Mouse (Mus musculus) heart, postnatal 0 days (tissue): ENCODE data around the gene Zfand3. TPM values are rescaled to one million over a fixed set of nuclear protein-coding genes. Genes with fewer than 3 reads are reported as not detected.
A peak's percentile ranks its signal among the peaks of the same experiment; 100 is the strongest.

Experiments
- ATAC-seq: fragments of 200-750 bp; cut with Nextera tagmentation; 2 replicates; pipeline ENCODE4 v1.8.0; 2017; ENCODE audit warnings: low read depth, moderate number of reproducible peaks, moderate library complexity; ENCODE audit not compliant: insufficient read depth
- DNase-seq: peaks from one replicate; pipeline ENCODE4 v3.0.0-alpha.2; 2016; ENCODE audit warnings: low spot score
- H3K27ac ChIP-seq: fragments of 300-500 bp; sonication (generic); 2 replicates; pipeline ENCODE4 v1.5.1; 2014; ENCODE audit warnings: low read depth, mild to moderate bottlenecking
- H3K27me3 ChIP-seq: fragments of 300-500 bp; sonication (generic); 2 replicates; pipeline ENCODE4 v1.6.1; 2014; ENCODE audit warnings: low read length, mixed read lengths; ENCODE audit not compliant: control insufficient read depth, insufficient read depth
- H3K36me3 ChIP-seq: fragments of 300-500 bp; sonication (generic); replicated peaks from 2 replicates; pipeline ENCODE4 v1.6.1; 2014; ENCODE audit warnings: low read length, mixed read lengths; ENCODE audit not compliant: control insufficient read depth, insufficient read depth
- H3K4me1 ChIP-seq: fragments of 300-500 bp; sonication (generic); 2 replicates; pipeline ENCODE4 v1.6.1; 2014; ENCODE audit warnings: antibody characterized with exemption; ENCODE audit not compliant: control insufficient read depth, insufficient read depth
- H3K4me2 ChIP-seq: fragments of 300-500 bp; sonication (generic); 2 replicates; pipeline ENCODE4 v1.6.1; 2014; ENCODE audit warnings: low read depth, mild to moderate bottlenecking, low read length, moderate library complexity
- H3K4me3 ChIP-seq: fragments of 300-500 bp; sonication (generic); 2 replicates; pipeline ENCODE4 v1.5.1; 2014; ENCODE audit warnings: low read depth, low read length
- H3K9ac ChIP-seq: fragments of 300-500 bp; sonication (generic); replicated peaks from 2 replicates; pipeline ENCODE4 v1.6.1; 2014; ENCODE audit warnings: low read depth, low read length, mixed read lengths
- H3K9me3 ChIP-seq: fragments of 300-500 bp; sonication (generic); replicated peaks from 2 replicates; pipeline ENCODE4 v1.6.1; 2016; ENCODE audit warnings: low read length; ENCODE audit not compliant: control insufficient read depth
- CTCF ChIP-seq: IDR thresholded peaks from 2 replicates; pipeline ENCODE4 v1.5.1; 2016; ENCODE audit warnings: antibody characterized with exemption, control low read depth, low read depth
- EP300 ChIP-seq: IDR thresholded peaks from 2 replicates; pipeline ENCODE4 v1.6.1; 2016; ENCODE audit warnings: antibody characterized with exemption, low read depth
- WGBS: fragments of 180-500 bp; shearing (Covaris S2); extraction: QIAGEN DNeasy Blood & Tissue Kit; methylation state at CpG from one replicate; pipeline ENCODE4 v1.1.7; 2014; 5-methylcytosine and 5-hydroxymethylcytosine counted together
- polyA plus RNA-seq: library from polyadenylated mRNA; unstranded; fragments of >200 nt; fragmentation: Nextera tagmentation; extraction: Ambion mirVana; gene quantifications from 2 replicates; pipeline ENCODE4 v1.2.1, GENCODE M21; 2015
- total RNA-seq: library from RNA; depleted of rRNA; stranded (reverse); fragments of >200 nt; gene quantifications from 2 replicates; pipeline ENCODE4 v1.2.3, GENCODE M21; 2014; ENCODE audit warnings: low replicate concordance

Zfand3 gene
- total and polyA plus RNA-seq, 2 experiments from 2014 or later = 49.0 to 131 TPM

DNA sequence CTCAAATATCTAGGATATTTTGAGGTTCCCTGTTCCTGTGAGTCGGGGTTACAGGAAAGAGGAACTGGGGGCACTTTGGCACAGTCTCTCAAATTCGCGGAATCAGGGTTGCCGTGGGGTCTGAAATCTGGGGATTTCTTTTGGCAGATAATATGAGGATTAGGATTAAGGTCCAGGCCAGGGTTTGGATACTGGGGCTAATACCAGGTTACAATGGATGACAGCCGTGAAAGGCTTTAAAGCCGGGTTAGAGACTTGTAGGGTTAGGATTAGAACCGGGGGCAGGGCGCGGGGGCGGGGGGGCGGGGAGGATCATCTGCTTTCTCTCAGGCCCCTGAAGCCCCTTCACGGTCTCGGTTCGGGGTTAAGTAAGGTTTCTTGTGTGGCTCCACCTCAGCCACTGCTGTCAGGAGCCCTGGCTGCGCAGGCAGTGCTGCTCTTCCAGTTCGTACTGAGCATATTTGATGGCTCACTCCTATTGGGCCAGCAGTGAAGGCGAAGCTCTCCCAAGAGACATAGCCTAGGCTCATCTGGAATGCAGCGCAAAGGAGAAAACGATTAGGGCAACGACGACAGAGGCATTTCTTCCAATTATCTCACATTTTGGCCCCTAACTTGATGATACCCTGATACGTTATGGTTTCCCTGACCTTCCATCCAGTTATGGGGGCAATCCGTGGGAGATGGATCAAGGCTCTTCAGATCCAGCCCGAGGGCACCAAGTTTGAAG lies 5.8 kb upstream of the Zfand3 start:
- H3K4me3 ChIP-seq = no peak overlapping the region
- H3K9me3 ChIP-seq = no peaks in the 10 kb centered on the region
- no peak for DNase-seq
- 0 out of 2 replicates have a peak, but pooled peaks cover 5% of the 10 kb centered on the region for H3K4me1 ChIP-seq
- H3K9ac ChIP-seq = no peak overlapping the region
- H3K4me2 ChIP-seq = no peak overlapping the region
- H3K36me3 ChIP-seq = no peaks in the 10 kb centered on the region
- no peak overlapping the region for H3K27ac ChIP-seq
- WGBS = 80% methylated on average over 24 of the region's 24 CpGs
- no peak for TF ChIP-seq EP300
- no peaks in the 10 kb centered on the region for H3K27me3 ChIP-seq
- no peak for ATAC-seq

DNA sequence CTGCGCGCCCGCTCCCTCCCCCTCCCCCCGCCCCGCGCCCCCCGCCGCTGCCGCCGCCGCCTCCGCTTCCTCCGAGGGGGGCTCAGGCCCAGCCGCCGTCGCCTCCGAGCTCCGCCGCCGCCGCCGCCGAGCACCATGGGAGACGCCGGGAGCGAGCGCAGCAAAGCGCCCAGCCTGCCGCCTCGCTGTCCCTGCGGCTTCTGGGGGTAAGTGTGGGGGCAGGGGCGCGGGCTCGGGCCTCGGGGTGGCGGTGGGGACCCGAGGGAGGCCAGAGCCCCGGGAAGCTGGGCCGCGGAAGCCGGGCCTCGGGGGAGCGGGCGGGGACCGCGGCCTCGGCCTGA lies 540 bp downstream of the Zfand3 start:
- 3% methylated on average over 19 of the region's 47 CpGs for WGBS
- DNase-seq = no peak
- Histone ChIP-seq H3K4me1 (peaks cover 31% of the 10 kb centered on the region), H3K9me3 (no peaks in the 10 kb centered on the region), H3K36me3 (no peaks in the 10 kb centered on the region), H3K27me3 (no peaks in the 10 kb centered on the region), H3K27ac (peak overlapping the region; percentile 95), H3K4me3 (peak overlapping the region; percentile 96), H3K9ac (peak overlapping the region; percentile 99), H3K4me2 (peak overlapping the region; percentile 76)
- peak; percentile 13 for ATAC-seq
- TF ChIP-seq EP300 (no peak), CTCF (no peak)

DNA sequence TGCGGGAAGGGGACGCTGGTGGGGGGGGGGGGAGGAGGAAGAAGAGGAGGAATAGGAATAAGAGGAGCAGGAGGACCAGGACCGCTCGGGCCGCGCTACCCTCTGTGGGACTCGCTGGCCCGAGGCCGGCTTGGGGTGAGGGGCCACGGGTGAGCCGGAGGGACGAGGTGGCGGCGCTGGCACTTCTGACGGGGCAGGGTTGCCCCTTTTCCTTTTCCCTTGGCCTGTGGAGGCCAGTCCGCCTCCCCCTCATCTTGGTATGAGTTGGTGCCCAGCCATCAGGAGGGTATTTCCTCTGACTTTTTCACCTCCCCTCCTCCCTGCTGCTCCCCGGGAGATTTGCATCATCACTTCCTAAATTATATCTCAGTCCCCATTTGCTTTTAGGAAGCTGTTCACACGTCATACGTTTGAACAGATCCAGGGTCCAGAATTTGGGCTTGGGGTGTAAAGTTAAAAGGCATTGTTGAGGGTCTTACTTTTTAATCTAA lies 963 bp downstream of the Zfand3 start:
- Histone ChIP-seq H3K27me3 (no peaks in the 10 kb centered on the region), H3K9me3 (no peaks in the 10 kb centered on the region), H3K9ac (peak overlapping the region; percentile 99), H3K36me3 (no peaks in the 10 kb centered on the region), H3K4me1 (peaks cover 31% of the 10 kb centered on the region), H3K4me2 (peak overlapping the region; percentile 76), H3K4me3 (peak overlapping the region; percentile 96), H3K27ac (peak overlapping the region; percentile 95)
- TF ChIP-seq CTCF (no peak), EP300 (no peak)
- DNase-seq = no peak
- WGBS = 0% methylated on average over 10 of the region's 19 CpGs
- peak; percentile 1; the same call in 1 of the 2 replicates for ATAC-seq

DNA sequence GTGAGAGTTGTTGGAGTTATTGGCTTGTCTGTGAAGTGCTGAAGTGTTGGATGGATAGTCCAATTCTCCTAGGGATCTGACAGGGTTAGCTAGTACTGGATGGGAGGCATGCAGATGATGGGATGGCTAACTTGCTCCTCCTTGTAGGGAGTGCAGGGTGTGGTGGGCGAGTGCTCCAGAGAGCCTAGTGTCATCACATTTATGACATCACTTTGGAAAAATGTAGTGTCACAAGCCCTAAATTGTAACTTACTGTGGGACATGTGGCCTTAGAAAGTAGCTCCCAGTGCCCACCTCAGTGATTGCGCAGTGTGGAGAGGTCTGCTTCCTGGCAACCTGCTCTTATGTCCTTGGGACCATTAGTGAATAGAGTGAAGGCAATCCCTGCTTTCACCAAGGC lies 2.3 kb downstream of the Zfand3 start:
- no peaks in the 10 kb centered on the region for H3K36me3 ChIP-seq
- no peaks in the 10 kb centered on the region for H3K27me3 ChIP-seq
- H3K4me1 ChIP-seq = peaks cover 31% of the 10 kb centered on the region
- DNase-seq = no peak
- WGBS = 53% methylated on average over 2 of the region's 2 CpGs
- H3K4me2 ChIP-seq = peak overlapping the region; percentile 26; the same call in 1 of the 2 replicates
- 0 out of 2 replicates have a peak overlapping the region, but pooled peaks have one; percentile 4 for H3K27ac ChIP-seq
- no peak for ATAC-seq
- H3K9me3 ChIP-seq = no peaks in the 10 kb centered on the region
- TF ChIP-seq CTCF (no peak), EP300 (no peak)
- 0 out of 2 replicates have a peak overlapping the region, but pooled peaks have one; percentile 6 for H3K9ac ChIP-seq
- no peak overlapping the region; the same call in 1 of the 2 replicates for H3K4me3 ChIP-seq

DNA sequence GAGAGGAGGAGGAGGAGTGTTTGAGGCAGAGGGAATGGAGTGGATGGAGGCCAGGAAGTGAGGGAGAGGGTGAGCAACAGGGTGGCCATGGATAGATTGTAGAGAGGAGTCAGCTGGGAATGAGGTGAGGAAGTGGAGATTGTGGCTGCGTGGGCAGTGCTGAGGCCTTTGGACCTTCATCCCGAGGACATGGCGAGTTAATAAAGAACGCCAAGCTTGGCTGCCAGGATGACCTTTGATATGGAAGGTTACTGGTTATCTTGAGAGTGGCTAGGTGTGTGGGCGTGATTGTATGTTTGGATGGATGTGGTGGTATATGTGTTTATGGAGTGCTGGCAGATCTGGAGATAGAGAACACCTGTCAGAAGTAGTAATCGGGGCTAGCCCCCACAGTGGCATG lies 3.4 kb downstream of the Zfand3 start:
- ATAC-seq (no peak), DNase-seq (no peak)
- TF ChIP-seq CTCF (no peak), EP300 (no peak)
- H3K9ac ChIP-seq = no peak overlapping the region
- peaks cover 31% of the 10 kb centered on the region for H3K4me1 ChIP-seq
- 33% methylated on average over 6 of the region's 6 CpGs for WGBS
- H3K27ac ChIP-seq = 0 out of 2 replicates have a peak overlapping the region, but pooled peaks have one; percentile 28
- no peak overlapping the region for H3K4me3 ChIP-seq
- H3K4me2 ChIP-seq = peak overlapping the region; percentile 26; the same call in 1 of the 2 replicates
- no peaks in the 10 kb centered on the region for H3K36me3 ChIP-seq
- H3K9me3 ChIP-seq = no peaks in the 10 kb centered on the region
- H3K27me3 ChIP-seq = no peaks in the 10 kb centered on the region

GRCm38 (mm10) chr17:30008392-30008791 lies 3.9 kb downstream of the Zfand3 start:
- no peaks in the 10 kb centered on the region for H3K27me3 ChIP-seq
- no peaks in the 10 kb centered on the region for H3K36me3 ChIP-seq
- DNase-seq (peak; percentile 23), ATAC-seq (no peak)
- H3K4me3 ChIP-seq = no peak overlapping the region
- 0 out of 2 replicates have a peak overlapping the region, but pooled peaks have one; percentile 26 for H3K4me2 ChIP-seq
- no peaks in the 10 kb centered on the region for H3K9me3 ChIP-seq
- no peak overlapping the region for H3K9ac ChIP-seq
- peaks cover 30% of the 10 kb centered on the region for H3K4me1 ChIP-seq
- TF ChIP-seq CTCF (no peak), EP300 (no peak)
- H3K27ac ChIP-seq = 0 out of 2 replicates have a peak overlapping the region, but pooled peaks have one; percentile 28
